Mouse (Mus musculus) spleen, postnatal 36 days (tissue): Measurements from ENCODE around the gene Tut1.

ENCODE experiments used
- DNase-seq, 2 experiments: peaks; one replicate each; pipeline ENCODE4 v3.0.0; 2022; ENCODE audit warnings: low spot score in 2 of 2, mixed read lengths in 1 of 2

Gene Tut1

DNA sequence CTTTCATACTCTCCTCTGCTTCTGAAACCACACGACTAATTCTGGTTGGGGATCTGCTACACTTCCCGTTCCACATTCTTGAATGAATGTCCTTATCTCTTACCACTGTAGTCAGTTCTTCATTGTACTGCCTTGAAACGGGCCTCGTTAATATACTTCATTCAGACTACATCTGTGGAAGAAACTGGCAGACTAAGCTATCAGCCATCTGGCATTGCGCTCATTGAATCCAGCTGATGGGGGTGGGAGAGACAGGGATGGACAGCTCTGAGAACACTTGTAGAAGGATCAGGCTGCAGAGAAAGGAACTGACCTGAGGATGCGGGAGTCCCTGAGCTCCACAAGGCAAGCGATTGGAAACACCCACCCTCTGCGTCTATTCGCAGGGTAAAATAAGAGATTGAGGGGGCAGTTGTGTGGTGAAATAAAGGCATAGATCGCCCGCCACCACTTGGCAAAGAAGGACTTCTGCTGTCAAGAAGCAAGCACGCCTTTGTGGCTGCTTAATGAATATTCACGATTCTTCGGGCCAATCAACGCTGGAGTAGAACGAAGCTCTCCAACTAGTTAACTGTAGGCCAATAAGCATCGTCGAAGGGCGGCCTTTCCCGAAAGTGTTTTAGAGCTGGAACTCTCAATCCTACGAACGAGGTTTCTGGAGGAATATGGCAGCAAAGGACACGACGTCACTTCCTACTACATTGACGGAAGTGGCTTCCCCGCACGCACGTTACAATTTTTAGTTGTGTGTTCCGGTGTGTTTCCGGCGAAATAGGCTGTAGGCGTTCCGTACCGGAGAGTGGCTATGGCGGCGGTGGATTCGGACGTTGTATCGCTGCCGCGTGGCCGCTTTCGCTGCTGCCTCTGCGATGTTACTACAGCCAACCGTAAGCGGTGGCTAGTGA lies at the start of gene Tut1:
Gene Tut1, plus strand, starts transcription at position 713 of the 905 bp plus-strand sequence.
- peak; percentile 89 to 92 for DNase-seq

DNA sequence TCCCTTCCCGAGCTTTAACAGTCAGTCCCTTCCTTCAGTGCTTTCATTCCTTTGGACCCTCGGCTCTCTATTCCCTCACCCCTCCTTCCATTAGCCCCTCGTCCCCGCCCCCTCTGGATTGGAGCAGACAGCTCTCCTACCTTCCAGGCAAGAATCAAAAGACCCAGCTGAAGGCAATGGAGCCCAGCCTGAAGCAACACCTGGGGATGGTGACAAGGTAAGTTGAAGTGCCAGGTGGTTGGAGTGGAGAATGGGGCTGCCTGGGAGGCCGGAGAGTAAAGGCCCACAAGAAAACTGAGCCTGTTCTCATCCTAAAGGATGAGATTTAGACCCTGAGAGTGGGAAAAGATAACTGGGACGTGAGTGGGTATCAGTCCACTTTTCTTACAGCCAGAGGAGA lies 45.1 kb upstream of the Tut1 start:
- DNase-seq: no peak

DNA sequence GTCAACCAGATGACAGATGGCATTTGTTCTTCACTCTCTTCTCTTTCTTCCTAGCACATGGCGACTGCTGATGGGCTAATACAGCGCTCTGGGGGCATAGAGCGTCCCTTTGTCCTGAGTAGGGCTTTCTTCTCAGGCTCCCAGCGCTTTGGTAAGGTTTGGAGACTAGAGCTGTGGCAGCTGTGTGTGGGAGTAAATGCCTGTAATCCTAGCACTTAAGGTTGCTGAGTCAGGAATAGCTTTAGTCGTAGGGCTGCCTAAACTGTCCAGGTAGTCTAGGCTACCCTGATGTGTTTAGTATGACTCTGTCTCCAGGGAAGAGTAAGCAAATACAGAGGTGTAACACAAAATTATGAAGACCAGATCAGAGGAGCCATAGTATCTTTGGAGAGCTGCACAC lies 41.8 kb upstream of the Tut1 start:
- DNase-seq: no peak

DNA sequence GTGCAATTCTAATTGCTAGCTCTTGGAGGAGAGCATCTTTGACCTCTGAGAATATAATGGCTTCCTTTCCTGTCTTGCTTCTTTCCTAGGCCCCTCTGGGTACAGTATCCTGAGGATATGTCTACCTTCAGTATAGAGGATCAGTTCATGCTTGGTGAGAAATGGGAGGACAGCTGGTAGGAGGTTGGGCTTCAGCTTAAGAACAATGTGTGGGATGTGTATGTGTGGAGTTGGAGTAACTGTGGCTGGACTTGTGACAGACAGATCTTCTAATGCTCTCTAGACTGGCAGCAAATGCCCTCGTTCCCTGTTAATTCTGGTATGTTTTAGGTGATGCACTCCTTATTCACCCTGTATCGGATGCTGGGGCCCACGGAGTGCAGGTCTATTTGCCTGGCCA lies 39.4 kb upstream of the Tut1 start:
- DNase-seq: no peak

DNA sequence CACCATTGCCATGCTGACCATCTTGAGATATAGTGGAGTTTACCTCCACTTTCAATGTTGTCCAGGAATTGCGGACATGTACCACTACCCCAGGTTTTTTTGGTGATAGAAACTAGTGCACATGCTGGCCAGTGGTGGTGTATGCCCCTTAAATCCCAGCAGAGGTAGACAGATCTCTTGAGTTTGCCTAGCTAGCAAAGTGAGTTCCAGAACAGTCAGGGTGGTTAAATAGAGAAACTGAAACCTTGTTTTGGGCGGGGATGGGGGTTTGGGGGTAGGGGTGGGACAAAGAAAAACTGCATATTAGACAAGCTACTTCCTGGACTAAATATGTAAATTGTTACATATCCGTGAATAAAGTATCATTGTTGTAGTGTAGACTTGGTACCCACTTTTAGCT lies 34.6 kb upstream of the Tut1 start:
- DNase-seq: no peak

DNA sequence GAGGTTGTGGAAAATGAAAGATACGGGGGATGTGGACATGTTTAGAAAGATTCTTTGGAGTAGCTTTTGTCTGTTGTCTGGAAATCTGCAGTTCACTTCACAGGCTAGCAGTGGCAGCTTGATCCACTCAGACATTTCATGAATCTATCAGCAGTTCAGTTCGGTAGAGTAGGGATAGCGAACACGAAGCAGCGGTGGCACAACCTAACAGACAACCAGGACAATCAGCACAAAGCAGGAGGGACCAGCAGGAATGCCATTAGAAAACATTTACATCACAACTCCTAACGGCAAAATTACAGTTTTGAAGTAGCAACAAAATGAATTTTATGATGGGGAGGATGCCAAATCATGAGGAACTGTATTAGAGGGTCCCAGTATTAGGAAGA lies 34.0 kb upstream of the Tut1 start:
- no peak for DNase-seq

DNA sequence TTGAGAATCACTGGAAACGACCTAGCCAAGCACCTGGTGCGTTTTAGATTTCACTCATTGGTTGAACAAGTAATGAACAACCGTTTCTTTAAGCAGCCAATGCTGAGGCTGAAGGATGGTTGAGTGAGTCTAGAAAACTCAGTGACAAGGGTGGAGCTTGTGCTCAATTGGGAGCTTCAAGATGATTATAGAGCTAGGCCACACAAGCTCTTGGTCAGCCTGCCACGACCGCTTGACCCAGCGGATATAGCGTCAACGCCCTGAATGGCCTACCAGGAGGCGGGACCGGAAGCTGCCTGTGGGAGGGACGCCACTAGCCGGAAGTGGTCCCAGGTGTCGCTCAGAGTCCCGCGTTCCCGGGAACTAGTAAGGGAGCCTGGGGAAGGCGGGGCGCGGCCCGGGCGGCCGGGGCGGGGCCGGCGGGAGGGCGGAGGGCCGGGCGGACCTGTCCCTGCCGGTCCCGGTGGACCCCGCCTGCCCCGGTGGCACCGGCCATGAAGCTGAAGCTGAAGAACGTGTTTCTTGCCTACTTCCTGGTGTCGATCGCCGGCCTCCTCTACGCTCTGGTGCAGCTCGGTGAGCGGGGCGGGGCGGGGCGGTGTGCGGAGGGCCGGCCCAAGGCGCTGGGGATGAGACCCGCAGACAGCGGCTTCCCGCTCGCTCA lies 33.4 kb upstream of the Tut1 start, which contains the start of gene B3gat3:
Gene B3gat3, plus strand, starts transcription at position 302 of the 664 bp plus-strand sequence.
- DNase-seq: peak; percentile 87 to 90

DNA sequence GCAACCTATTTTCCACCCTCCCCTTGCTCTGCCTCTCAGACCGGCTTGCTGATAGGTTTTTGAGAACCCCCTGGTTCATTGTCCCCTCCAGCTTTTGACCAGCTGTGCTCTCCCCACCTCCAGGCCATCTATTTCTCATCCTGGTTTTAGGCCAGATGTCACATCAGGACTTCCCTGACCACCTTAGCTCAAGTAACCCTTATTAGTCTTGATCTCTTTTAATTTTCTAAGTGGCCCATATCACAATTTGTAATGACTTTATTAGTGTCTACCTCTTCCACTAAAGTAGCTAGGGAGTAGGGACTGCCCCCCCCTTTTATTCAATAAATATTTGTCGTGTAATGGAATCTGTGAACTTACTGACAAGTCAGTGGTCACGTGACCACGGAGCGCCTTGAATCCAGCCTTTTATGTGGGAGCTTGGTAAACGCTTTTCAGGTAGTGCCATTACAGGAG lies 32.8 kb upstream of the Tut1 start:
- no peak for DNase-seq

DNA sequence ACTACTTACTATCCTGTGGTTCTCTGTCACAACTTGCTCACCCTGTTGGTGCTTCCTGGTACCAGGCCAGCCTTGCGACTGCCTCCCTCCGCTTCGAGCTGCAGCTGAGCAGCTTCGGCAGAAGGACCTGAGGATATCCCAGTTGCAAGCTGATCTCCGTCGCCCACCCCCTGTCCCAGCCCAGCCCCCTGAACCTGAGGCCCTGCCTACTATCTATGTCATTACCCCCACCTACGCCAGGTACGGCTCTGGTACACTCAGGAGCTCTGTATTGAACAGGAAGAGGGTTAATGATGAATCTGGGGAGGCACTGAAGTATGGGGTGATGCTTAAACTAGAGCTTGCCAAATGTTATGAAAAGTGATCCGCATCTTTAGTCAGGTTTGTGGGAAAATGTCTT lies 31.9 kb upstream of the Tut1 start:
- DNase-seq: no peak

DNA sequence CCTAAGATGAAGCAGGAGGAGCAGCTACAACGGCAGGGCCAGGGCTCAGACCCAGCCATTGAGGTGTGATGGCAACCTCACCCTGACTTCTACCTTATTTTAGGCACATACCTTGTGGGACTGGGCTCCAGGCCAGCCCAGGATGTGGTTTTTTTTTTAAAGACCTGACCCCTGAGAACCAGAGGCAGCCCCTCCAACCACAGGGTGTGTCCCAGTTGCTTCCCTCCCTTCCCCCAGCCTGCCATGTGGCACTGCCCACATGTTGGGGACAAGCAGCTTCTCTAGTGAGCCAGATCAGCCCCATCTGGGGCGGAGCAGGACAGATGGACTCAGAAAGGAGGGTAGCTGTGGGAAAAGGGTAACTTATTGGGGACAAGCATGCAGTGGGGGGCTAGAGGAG lies 26.9 kb upstream of the Tut1 start:
- peak; percentile 57 to 63 for DNase-seq

DNA sequence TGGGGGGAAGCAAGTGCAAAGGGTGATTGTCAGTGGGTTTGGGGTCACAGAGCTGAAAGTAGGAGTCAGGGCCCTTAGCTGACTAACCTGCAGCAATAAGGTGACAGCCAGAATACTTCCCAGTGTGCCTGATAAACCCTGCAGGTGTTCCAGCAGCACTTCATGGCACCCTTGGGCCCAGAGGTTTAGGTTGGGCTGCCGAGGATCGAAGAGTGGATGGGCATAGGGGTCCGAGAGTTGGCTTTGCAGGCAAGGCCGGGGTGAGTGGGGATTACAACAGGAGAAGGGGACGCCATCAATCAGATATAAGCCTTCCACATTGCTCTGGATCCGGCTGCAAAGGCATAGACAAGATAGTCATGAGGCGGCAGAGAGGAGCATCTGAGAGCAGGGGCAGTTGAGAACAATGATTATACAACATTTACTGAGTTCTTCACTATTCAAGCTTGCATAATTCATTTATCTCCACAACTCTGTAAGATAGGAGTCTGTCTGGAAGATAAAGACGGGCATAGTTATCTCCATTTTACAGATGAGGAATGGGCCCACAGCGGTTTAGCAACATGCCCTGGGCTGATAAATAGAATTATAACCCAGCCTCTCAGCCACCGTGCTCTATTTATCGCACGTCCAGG lies 25.6 kb upstream of the Tut1 start:
- DNase-seq: no peak

DNA sequence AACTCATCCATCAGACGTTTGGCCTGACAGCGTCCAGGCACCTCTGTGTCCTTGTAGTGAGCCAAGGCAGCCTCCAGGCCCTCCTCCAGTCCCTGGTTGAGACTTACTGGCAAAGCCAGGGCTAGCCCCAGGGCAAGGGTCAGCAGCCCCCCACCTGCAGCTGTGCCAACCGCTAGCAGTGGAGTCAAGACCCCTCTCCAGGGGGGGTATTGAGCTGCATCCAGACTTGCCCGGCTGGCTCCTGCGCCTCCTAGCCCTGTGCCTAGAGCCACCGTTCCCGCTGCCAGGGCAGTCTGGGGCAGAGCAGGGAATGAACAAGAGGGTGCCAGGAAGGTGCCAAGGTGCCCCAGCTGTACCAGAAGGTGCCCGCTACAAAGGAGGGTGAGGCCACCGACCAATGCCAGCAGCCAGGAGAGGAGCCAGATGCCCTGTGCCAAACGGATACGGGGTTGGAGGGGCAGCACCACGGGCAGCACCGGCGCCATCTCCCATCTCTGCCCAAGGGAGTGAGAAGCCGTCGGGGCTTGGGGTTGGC lies 24.9 kb upstream of the Tut1 start:
- peak in 1 of 2 experiments; percentile 25 for DNase-seq

DNA sequence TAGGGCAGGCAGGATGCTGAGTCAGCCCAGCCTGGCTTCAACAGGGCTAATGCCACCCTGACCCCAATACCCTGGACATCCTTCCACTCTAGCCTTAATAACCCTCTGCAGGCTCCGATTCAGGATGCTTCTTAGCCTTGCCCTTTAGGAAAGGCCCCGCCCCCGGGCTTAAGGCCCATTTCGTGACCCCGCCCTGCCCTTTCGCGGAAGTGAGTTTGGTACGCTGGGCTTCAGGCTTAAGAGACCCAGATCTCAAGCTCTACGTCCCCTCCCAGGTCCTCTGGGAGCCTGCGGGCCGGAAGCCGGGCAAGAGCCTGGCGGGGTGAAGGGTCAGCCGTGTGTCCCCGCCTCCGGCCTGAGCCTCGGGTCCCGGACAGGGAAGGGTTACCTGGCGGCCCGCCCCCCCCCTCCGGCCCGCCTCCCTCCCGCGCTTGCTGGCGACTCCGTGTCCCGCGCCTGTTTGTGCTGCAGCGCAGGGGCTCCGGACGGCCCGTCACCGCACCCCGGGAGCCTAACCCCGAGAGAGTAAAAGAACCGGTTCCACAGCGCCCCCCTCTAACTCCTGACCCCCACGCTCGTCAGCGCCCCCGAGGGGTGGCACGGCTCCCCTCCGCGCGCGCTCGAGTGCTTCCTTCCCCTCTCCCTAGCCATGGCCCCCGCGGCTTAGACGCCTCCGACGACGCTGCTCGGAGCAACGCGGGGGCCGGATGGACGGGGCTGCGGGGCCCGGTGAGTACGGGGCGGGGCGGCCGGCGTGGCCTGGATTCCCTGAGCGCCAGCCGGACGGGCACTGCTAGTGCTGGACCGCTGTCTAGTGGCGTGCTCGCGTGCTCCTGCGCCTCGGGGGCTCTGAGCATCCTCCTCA lies 24.2 kb upstream of the Tut1 start, which contains the start of the genes Rom1 and Eml3:
Gene Rom1, minus strand, starts transcription at position 133 of the 865 bp plus-strand sequence.
Gene Eml3, plus strand, starts transcription at position 329 of the 865 bp plus-strand sequence.
- peak; percentile 90 to 94 for DNase-seq

DNA sequence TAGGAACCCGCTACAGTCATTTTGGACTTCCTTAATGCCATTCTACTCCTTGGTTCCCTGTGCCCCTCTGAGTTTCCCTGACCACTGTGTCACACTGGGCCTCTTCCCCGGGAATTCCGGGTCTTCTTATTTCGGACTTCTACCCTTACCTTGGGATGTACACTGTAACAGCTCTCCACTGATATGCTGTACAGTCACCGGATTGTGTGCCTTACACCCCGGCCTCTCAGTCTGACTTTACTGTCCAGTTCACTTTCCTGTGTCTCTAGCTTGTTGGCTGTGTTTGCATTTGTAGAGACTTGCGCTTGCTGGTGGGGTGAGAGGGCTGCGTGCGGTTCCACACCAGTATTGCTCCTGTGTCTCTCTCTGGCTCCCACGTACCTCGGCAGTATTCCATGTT lies 23.5 kb upstream of the Tut1 start:
- DNase-seq: no peak

DNA sequence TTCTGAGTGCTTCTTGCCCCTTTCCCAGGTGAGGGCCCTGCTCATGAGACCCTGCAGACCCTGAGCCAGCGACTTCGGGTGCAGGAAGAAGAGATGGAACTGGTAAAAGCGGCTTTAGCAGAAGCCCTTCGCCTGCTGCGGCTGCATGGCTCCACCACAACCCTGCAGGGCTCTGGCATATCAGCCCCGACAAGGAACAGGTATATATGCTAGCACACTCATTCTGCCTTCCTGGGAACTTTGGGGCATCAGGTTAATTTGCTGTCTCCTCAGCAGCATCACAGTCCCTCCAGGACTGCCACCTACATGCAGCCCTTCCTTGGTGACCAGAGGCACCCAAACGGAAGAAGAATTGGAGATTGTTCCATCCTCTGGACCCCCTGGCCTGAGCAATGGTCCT lies 22.9 kb upstream of the Tut1 start:
- no peak for DNase-seq

DNA sequence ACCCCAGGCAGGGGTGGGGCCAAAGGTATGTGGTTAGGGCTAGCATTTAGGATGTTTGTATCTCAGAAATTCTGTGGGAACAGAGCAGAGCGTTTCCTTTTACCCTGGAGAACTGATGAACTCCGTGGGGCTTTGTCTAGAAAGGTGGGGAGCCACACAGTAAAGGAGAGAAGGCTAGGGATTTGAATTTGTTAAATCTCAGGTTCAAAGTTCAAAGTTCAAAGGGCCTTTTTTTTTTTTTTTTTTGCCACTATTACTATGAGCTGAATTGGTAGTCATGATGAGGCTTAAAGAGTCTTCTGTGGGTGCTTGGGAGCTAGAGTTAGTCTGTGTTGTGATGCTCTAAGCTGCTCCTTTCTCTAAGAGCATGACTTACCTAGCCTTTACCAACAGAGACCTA lies 16.9 kb upstream of the Tut1 start:
- DNase-seq: no peak

DNA sequence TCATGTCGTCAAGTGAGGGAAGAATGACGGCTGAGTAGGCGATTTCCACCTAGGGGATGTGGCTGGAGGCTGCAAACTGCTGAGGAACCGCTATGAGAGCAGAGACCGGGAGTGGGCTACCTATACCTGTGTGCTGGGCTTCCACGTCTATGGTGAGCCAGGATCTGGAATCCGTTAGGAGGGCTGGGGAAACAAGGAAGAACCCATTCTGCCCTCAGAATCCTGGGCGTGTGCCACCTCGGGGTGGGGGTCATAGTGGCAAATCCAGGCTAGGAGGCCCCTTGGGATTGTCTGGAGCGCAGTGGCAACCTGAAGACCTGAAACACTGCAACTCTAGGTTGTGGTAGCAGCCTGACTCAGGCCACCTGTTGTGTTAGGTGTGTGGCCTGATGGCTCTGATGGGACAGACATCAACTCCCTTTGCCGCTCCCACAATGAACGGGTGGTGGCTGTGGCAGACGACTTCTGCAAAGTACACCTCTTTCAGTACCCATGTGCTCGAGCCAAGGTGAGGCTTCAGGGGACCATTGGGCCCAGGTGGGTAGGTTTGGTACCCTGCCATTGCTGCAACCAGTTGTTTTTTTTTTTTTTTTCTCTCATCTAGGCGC lies 13.0 kb upstream of the Tut1 start:
- DNase-seq: no peak

DNA sequence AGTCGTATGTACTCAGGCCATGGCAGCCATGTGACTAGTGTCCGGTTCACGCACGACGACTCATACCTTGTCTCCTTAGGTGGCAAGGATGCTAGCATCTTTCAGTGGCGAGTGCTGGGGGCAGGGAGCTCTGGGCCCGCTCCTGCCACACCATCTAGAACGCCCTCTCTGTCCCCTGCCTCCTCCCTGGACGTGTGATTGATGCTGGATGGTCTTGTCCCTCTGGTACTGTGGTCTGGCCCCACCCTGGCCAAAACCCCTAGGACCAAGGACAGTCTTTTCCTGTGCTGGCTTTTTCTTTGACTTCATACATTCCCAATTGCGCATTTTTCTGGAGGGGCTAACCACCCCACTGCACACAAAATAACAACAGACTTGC lies 12.5 kb upstream of the Tut1 start:
- no peak for DNase-seq

DNA sequence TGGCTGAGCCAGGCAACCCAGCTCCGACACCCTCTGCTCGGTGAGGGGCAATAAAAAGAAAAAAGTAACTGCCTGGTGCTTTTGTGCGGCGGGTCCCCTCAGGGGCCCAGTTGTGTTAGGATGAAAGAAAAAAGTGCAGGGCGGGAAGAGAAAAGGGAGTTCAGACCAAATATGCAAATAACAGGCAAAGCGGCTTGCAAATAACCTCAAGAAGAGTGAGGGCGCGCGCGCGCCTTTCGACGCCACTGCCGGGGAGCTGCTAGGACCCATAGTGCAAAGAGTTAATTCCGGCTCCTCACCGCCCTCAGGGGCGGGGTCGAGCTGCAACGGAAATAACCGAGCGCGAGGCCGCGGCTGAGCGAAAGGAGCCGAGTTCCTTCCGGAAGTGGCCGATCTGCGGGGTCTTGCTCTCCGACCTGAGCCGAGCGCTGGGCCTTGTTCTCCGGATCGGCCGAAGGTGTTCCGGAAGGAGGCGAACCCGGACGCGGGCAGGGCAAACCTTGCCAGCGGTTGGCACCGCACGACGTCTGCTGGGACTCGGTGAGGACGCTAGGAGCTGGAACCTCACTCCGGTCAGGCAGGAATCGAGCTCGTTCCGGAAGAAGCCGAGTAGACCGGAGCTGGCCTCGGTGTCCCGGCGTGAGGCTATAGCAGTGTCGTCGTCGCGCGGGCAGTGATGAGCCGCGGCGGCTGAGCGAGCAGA lies 12.0 kb upstream of the Tut1 start, which contains the start of gene Mta2:
Gene Mta2, plus strand, starts transcription at position 361 of the 703 bp plus-strand sequence.
- peak; percentile 97 for DNase-seq
